Mouse (Mus musculus) heart, adult 2 months (tissue): Measurements from ENCODE around the gene Ipo9. TPM values are rescaled to one million over a fixed set of nuclear protein-coding genes. Genes with fewer than 3 reads are reported as not detected.

Experiments used
- DNase-seq, 2 experiments: peaks; one replicate each; pipeline ENCODE4 v3.0.0; 2021
- H3K27ac ChIP-seq: fragments of 200-600 bp; 2 replicates; pipeline ENCODE4 v1.8.1; 2022
- H3K27me3 ChIP-seq: fragments of 200-500 bp; 2 replicates; pipeline ENCODE4 v1.6.1; 2012; ENCODE audit warnings: mild to moderate bottlenecking, low read length, inconsistent platforms, mixed read lengths; ENCODE audit not compliant: control insufficient read depth, insufficient read depth
- H3K36me3 ChIP-seq: fragments of 200-500 bp; 2 replicates; pipeline ENCODE4 v1.6.1; 2012; ENCODE audit warnings: low read length, inconsistent platforms; ENCODE audit not compliant: control insufficient read depth, insufficient read depth
- H3K4me1 ChIP-seq: fragments of 200-500 bp; 2 replicates; pipeline ENCODE4 v1.6.1; 2011; ENCODE audit warnings: low read length; ENCODE audit not compliant: control insufficient read depth, insufficient read depth
- H3K4me3 ChIP-seq: fragments of 200-600 bp; 2 replicates; pipeline ENCODE4 v1.8.1; 2022
- H3K79me2 ChIP-seq: fragments of 200-500 bp; replicated peaks from 2 replicates; pipeline ENCODE4 v1.6.1; 2012; ENCODE audit warnings: mild to moderate bottlenecking, inconsistent platforms, low read length, moderate library complexity, mixed read lengths; ENCODE audit not compliant: control insufficient read depth, insufficient read depth
- H3K9ac ChIP-seq: fragments of 200-500 bp; 2 replicates; pipeline ENCODE4 v1.6.1; 2012; ENCODE audit warnings: low read depth, mild to moderate bottlenecking, control low read depth, inconsistent platforms, low read length, mixed read lengths
- CTCF ChIP-seq: fragments of 200-600 bp; IDR thresholded peaks from 2 replicates; pipeline ENCODE4 v1.8.1; 2022; ENCODE audit warnings: antibody characterized with exemption, mild to moderate bottlenecking, moderate library complexity
- EP300 ChIP-seq: fragments of 200-500 bp; IDR thresholded peaks from 2 replicates; pipeline ENCODE4 v1.6.1; 2011; ENCODE audit warnings: low read depth, low read length, control low read depth; ENCODE audit not compliant: insufficient read depth
- POLR2A ChIP-seq: fragments of 200-500 bp; IDR thresholded peaks from 2 replicates; pipeline ENCODE4 v1.6.1; 2011; ENCODE audit warnings: mild to moderate bottlenecking, low read depth, low read length, control low read depth; ENCODE audit not compliant: insufficient read depth
- WGBS: fragments of 180-500 bp; shearing (Covaris S2); methylation state at CpG from one replicate; pipeline ENCODE4 v1.1.7; 2018; 5-methylcytosine and 5-hydroxymethylcytosine counted together
- intact Hi-C: fragments of 180-260 bp; cut with DNase I; formaldehyde crosslinking; loops from one replicate; pipeline ENCODE4 v1.15.1; 2025
- polyA plus RNA-seq: library from polyadenylated mRNA; depleted of rRNA; stranded (reverse); fragments of >200 nt; gene quantifications from 2 replicates; pipeline ENCODE4 v1.2.3, GENCODE M21; 2012
- total RNA-seq, 2 experiments: library from RNA; stranded (reverse); gene quantifications; 2 replicates each; pipeline ENCODE4 v1.2.3; 2021

Ipo9 gene
- total and polyA plus RNA-seq, 3 experiments, result 31.9 to 40.8 (median 35.3) TPM

- Histone ChIP-seq H3K27me3 (no peaks in the 10 kb centered on the region), H3K79me2 (no peaks in the 10 kb centered on the region), H3K4me3 (no peak overlapping the region), H3K9ac (no peak overlapping the region), H3K27ac (peak overlapping the region; percentile 13; the same call in 1 of the 2 replicates), H3K36me3 (no peaks in the 10 kb centered on the region), H3K4me1 (peaks cover 7% of the 10 kb centered on the region)
- peak; percentile 74 for TF ChIP-seq CTCF
- peak; percentile 74; the same call in 1 of the 2 replicates for TF ChIP-seq EP300
- TF ChIP-seq POLR2A, result no peak
- intact Hi-C loops, result loop anchor here (1.0 kb wide), 3 partner anchors 79 to 238 kb away; no protein-coding TSS in a partner anchor
- peak; percentile 65 to 83 for DNase-seq
- WGBS, result 74% methylated on average over 3 of the region's 3 CpGs
Observed at GRCm38 (mm10) chr1:135461097-135461730, 30.9 kb upstream of the Ipo9 start.

- Histone ChIP-seq H3K4me1 (peaks cover 7% of the 10 kb centered on the region), H3K27ac (no peak overlapping the region), H3K9ac (no peak overlapping the region), H3K79me2 (no peaks in the 10 kb centered on the region), H3K27me3 (no peaks in the 10 kb centered on the region), H3K4me3 (no peak overlapping the region), H3K36me3 (no peaks in the 10 kb centered on the region)
- TF ChIP-seq CTCF (no peak), POLR2A (no peak), EP300 (no peak)
- 90% methylated on average over 16 of the region's 16 CpGs for WGBS
- no peak for DNase-seq
- intact Hi-C loops, result no loop called here
Observed at GRCm38 (mm10) chr1:135460521-135460920, 30.2 kb upstream of the Ipo9 start.

- H3K27ac ChIP-seq, result no peak overlapping the region
- H3K79me2 ChIP-seq, result no peaks in the 10 kb centered on the region
- peaks cover 7% of the 10 kb centered on the region for H3K4me1 ChIP-seq
- no peaks in the 10 kb centered on the region for H3K27me3 ChIP-seq
- WGBS, result 90% methylated on average over 5 of the region's 5 CpGs
- no peak for DNase-seq
- intact Hi-C loops, result no loop called here
- H3K9ac ChIP-seq, result no peak overlapping the region
- TF ChIP-seq CTCF, result no peak
- TF ChIP-seq EP300, result no peak
- no peak for TF ChIP-seq POLR2A
- H3K36me3 ChIP-seq, result no peaks in the 10 kb centered on the region
- no peak overlapping the region for H3K4me3 ChIP-seq
Observed at GRCm38 (mm10) chr1:135457860-135458259, 27.6 kb upstream of the Ipo9 start.

- no peaks in the 10 kb centered on the region for H3K27me3 ChIP-seq
- no peak overlapping the region for H3K9ac ChIP-seq
- TF ChIP-seq POLR2A, result no peak
- peak; percentile 64 for TF ChIP-seq CTCF
- no peaks in the 10 kb centered on the region for H3K4me1 ChIP-seq
- H3K4me3 ChIP-seq, result no peak overlapping the region
- 68% methylated on average over 10 of the region's 10 CpGs for WGBS
- no peaks in the 10 kb centered on the region for H3K79me2 ChIP-seq
- intact Hi-C loops, result no loop called here
- DNase-seq, result no peak
- H3K36me3 ChIP-seq, result no peaks in the 10 kb centered on the region
- H3K27ac ChIP-seq, result no peak overlapping the region
Observed at GRCm38 (mm10) chr1:135452259-135452658, 22.0 kb upstream of the Ipo9 start.

GRCm38 (mm10) chr1:135451419-135451818 is 21.1 kb upstream of the Ipo9 start:
- Histone ChIP-seq H3K4me3 (no peak overlapping the region), H3K79me2 (no peaks in the 10 kb centered on the region), H3K27me3 (no peaks in the 10 kb centered on the region), H3K36me3 (no peaks in the 10 kb centered on the region), H3K27ac (no peak overlapping the region), H3K9ac (no peak overlapping the region), H3K4me1 (no peaks in the 10 kb centered on the region)
- TF ChIP-seq CTCF (no peak), POLR2A (no peak), EP300 (no peak)
- no peak for DNase-seq
- intact Hi-C loops, result no loop called here
- WGBS, result 82% methylated on average over 2 of the region's 2 CpGs

- Histone ChIP-seq H3K36me3 (no peaks in the 10 kb centered on the region), H3K79me2 (no peaks in the 10 kb centered on the region), H3K9ac (no peak overlapping the region), H3K27me3 (no peaks in the 10 kb centered on the region), H3K27ac (no peak overlapping the region), H3K4me3 (no peak overlapping the region), H3K4me1 (no peaks in the 10 kb centered on the region)
- TF ChIP-seq EP300 (no peak), CTCF (no peak), POLR2A (no peak)
- 83% methylated on average over 8 of the region's 8 CpGs for WGBS
- intact Hi-C loops, result no loop called here
- no peak for DNase-seq
Observed at GRCm38 (mm10) chr1:135449876-135450275, 19.6 kb upstream of the Ipo9 start.
